Mouse (Mus musculus) MEL (cell line): Measurements from ENCODE around the gene 1700020D05Rik. TPM values are rescaled to one million over a fixed set of nuclear protein-coding genes. Genes with fewer than 3 reads are reported as not detected.

Experiments used
- DNase-seq: peaks from one replicate; pipeline ENCODE4 v3.0.0; 2011; ENCODE audit warnings: low read depth, low spot score
- H3K27ac ChIP-seq: 2 replicates; pipeline ENCODE4 v1.5.1; 2012; ENCODE audit warnings: low read depth, mild to moderate bottlenecking, control low read depth, low read length, moderate library complexity; ENCODE audit not compliant: control insufficient read depth
- H3K27me3 ChIP-seq, 2 experiments: fragments of 150-350 bp in 1 of 2; sonication (generic) in 1 of 2; 2 replicates each; pipeline ENCODE4 v1.6.1; 2012; ENCODE audit warnings: low read length in 2 of 2, mild to moderate bottlenecking in 2 of 2, improper control_type of control experiment in 1 of 2, moderate library complexity in 1 of 2; ENCODE audit not compliant: insufficient read depth in 2 of 2, control insufficient read depth in 1 of 2
- H3K36me3 ChIP-seq, 2 experiments: 2 replicates each; pipeline ENCODE4 v1.6.1; 2012 to 2014; ENCODE audit warnings: low read length in 2 of 2, improper control_type of control experiment in 1 of 2, inconsistent platforms in 1 of 2, mild to moderate bottlenecking in 1 of 2; ENCODE audit not compliant: insufficient read depth in 2 of 2, control insufficient read depth in 1 of 2
- H3K4me1 ChIP-seq, 2 experiments: fragments of 150-350 bp in 1 of 2; sonication (generic) in 1 of 2; 2 replicates each; pipeline ENCODE4 v1.6.1; 2012; ENCODE audit warnings: low read length in 2 of 2, improper control_type of control experiment in 1 of 2, mild to moderate bottlenecking in 1 of 2; ENCODE audit not compliant: insufficient read depth in 2 of 2, control insufficient read depth in 1 of 2
- H3K4me3 ChIP-seq, 2 experiments: fragments of 150-350 bp in 1 of 2; sonication (generic) in 1 of 2; 2 replicates each; pipeline ENCODE4 v1.5.1; 2012; ENCODE audit warnings: low read depth in 2 of 2, low read length in 2 of 2, mild to moderate bottlenecking in 2 of 2, moderate library complexity in 2 of 2, control low read depth in 1 of 2, improper control_type of control experiment in 1 of 2; ENCODE audit not compliant: control insufficient read depth in 1 of 2, insufficient read depth in 1 of 2
- H3K79me2 ChIP-seq: 2 replicates; pipeline ENCODE4 v1.6.1; 2012; ENCODE audit warnings: mild to moderate bottlenecking, low read length, moderate library complexity; ENCODE audit not compliant: control insufficient read depth, poor library complexity, insufficient read depth
- H3K9ac ChIP-seq: 2 replicates; pipeline ENCODE4 v1.6.1; 2012; ENCODE audit warnings: low read depth, mild to moderate bottlenecking, control low read depth, low read length, moderate library complexity; ENCODE audit not compliant: control insufficient read depth, poor library complexity, severe bottlenecking
- H3K9me3 ChIP-seq: fragments of 150-350 bp; sonication (generic); replicated peaks from 2 replicates; pipeline ENCODE4 v1.6.1; 2012; ENCODE audit warnings: mild to moderate bottlenecking, low read length, improper control_type of control experiment, moderate library complexity; ENCODE audit not compliant: insufficient read depth
- CHD2 ChIP-seq: IDR thresholded peaks from 2 replicates; pipeline ENCODE4 v1.6.1; 2011; ENCODE audit warnings: low read length, improper control_type of control experiment
- E2F4 ChIP-seq: IDR thresholded peaks from 2 replicates; pipeline ENCODE4 v1.6.1; 2011; ENCODE audit warnings: low read depth, low read length, improper control_type of control experiment, borderline replicate concordance
- EP300 ChIP-seq, 2 experiments: IDR thresholded peaks; 2 replicates each; pipeline ENCODE4 v1.6.1; 2011; ENCODE audit warnings: improper control_type of control experiment in 2 of 2, low read length in 2 of 2, low read depth in 1 of 2, mild to moderate bottlenecking in 1 of 2
- ETS1 ChIP-seq: IDR thresholded peaks from 2 replicates; pipeline ENCODE4 v1.6.1; 2012; ENCODE audit warnings: low read depth, mild to moderate bottlenecking, inconsistent platforms, low read length, improper control_type of control experiment, moderate library complexity
- GABPA ChIP-seq: IDR thresholded peaks from 2 replicates; pipeline ENCODE4 v1.6.1; 2012; ENCODE audit warnings: low read depth, mild to moderate bottlenecking, inconsistent platforms, low read length, improper control_type of control experiment, moderate library complexity
- GATA1 ChIP-seq: IDR thresholded peaks from 2 replicates; pipeline ENCODE4 v1.6.1; 2011; ENCODE audit warnings: low read depth, low read length, improper control_type of control experiment
- HCFC1 ChIP-seq: IDR thresholded peaks from 2 replicates; pipeline ENCODE4 v1.6.1; 2012; ENCODE audit warnings: low read depth, mild to moderate bottlenecking, inconsistent platforms, low read length, improper control_type of control experiment, moderate library complexity
- JUND ChIP-seq: IDR thresholded peaks from 2 replicates; pipeline ENCODE4 v1.6.1; 2011; ENCODE audit warnings: low read depth, mild to moderate bottlenecking, improper control_type of control experiment, low read length
- KAT2A ChIP-seq: conservative IDR thresholded peaks from 2 replicates; pipeline ENCODE4 v1.6.1; 2012; ENCODE audit warnings: low read depth, low read length, improper control_type of control experiment, inconsistent platforms
- MAFK ChIP-seq: IDR thresholded peaks from 2 replicates; pipeline ENCODE4 v1.6.1; 2011; ENCODE audit warnings: low read depth, mild to moderate bottlenecking, low read length, improper control_type of control experiment, borderline replicate concordance
- MAZ ChIP-seq: IDR thresholded peaks from 2 replicates; pipeline ENCODE4 v1.6.1; 2012; ENCODE audit warnings: low read depth, mild to moderate bottlenecking, inconsistent platforms, low read length, improper control_type of control experiment
- MEF2A ChIP-seq: IDR thresholded peaks from 2 replicates; pipeline ENCODE4 v1.6.1; 2014; ENCODE audit warnings: low read depth, mild to moderate bottlenecking, inconsistent platforms, low read length, improper control_type of control experiment; ENCODE audit not compliant: poor library complexity, insufficient replicate concordance, severe bottlenecking; ENCODE audit errors: extremely low read depth
- MYB ChIP-seq: IDR thresholded peaks from 2 replicates; pipeline ENCODE4 v1.6.1; 2011; ENCODE audit warnings: mild to moderate bottlenecking, low read depth, low read length, improper control_type of control experiment
- MYC ChIP-seq: IDR thresholded peaks from 2 replicates; pipeline ENCODE4 v1.6.1; 2011; ENCODE audit warnings: low read depth, mild to moderate bottlenecking, low read length, improper control_type of control experiment, moderate library complexity
- NELFE ChIP-seq: IDR thresholded peaks from 2 replicates; pipeline ENCODE4 v1.6.1; 2011; ENCODE audit warnings: low read depth, low read length, improper control_type of control experiment
- POLR2A ChIP-seq, 2 experiments: IDR thresholded peaks; 2 replicates each; pipeline ENCODE4 v1.6.1; 2011 to 2012; ENCODE audit warnings: low read length in 2 of 2, mild to moderate bottlenecking in 2 of 2, control low read depth in 1 of 2, improper control_type of control experiment in 1 of 2, low read depth in 1 of 2, moderate library complexity in 1 of 2; ENCODE audit not compliant: control insufficient read depth in 1 of 2, insufficient read depth in 1 of 2, poor library complexity in 1 of 2
- POLR2AphosphoS2 ChIP-seq: IDR thresholded peaks from 2 replicates; pipeline ENCODE4 v1.6.1; 2011; ENCODE audit warnings: low read length, improper control_type of control experiment
- RCOR1 ChIP-seq: IDR thresholded peaks from 2 replicates; pipeline ENCODE4 v1.6.1; 2012; ENCODE audit warnings: low read depth, mild to moderate bottlenecking, inconsistent platforms, low read length, improper control_type of control experiment
- SIN3A ChIP-seq: IDR thresholded peaks from 2 replicates; pipeline ENCODE4 v1.6.1; 2012; ENCODE audit warnings: low read length, improper control_type of control experiment, inconsistent platforms
- SMC3 ChIP-seq: IDR thresholded peaks from 2 replicates; pipeline ENCODE4 v1.6.1; 2011; ENCODE audit warnings: low read depth, low read length, improper control_type of control experiment
- TAL1 ChIP-seq: IDR thresholded peaks from 2 replicates; pipeline ENCODE4 v1.6.1; 2012; ENCODE audit warnings: mild to moderate bottlenecking, inconsistent platforms, low read length, moderate library complexity, mixed read lengths
- TBP ChIP-seq: IDR thresholded peaks from 2 replicates; pipeline ENCODE4 v1.8.0; 2011; ENCODE audit warnings: low read depth, low read length, improper control_type of control experiment
- ZC3H11A ChIP-seq: IDR thresholded peaks from 2 replicates; pipeline ENCODE4 v1.6.1; 2012; ENCODE audit warnings: low read depth, mild to moderate bottlenecking, inconsistent platforms, low read length, improper control_type of control experiment
- polyA plus RNA-seq, 2 experiments: library from polyadenylated mRNA; stranded (reverse) in 1 of 2; unstranded in 1 of 2; fragments of >175 nt in 1 of 2; fragments of >200 nt in 1 of 2; gene quantifications; 2 replicates each; pipeline versions ENCODE4 v1.2.1 to v1.2.4; 2012; ENCODE audit warnings: low replicate concordance in 2 of 2, low read depth in 1 of 2; ENCODE audit not compliant: insufficient read length in 2 of 2, insufficient read depth in 1 of 2, missing spikeins in 1 of 2
- total RNA-seq: library from RNA; depleted of rRNA; stranded (reverse); fragments of 300-350 nt; gene quantifications from 2 replicates; pipeline ENCODE4 v1.2.3, GENCODE M21; 2012

1700020D05Rik gene
- total and polyA plus RNA-seq, 3 experiments: 0.19 to 0.78 TPM; not detected in 1

DNA sequence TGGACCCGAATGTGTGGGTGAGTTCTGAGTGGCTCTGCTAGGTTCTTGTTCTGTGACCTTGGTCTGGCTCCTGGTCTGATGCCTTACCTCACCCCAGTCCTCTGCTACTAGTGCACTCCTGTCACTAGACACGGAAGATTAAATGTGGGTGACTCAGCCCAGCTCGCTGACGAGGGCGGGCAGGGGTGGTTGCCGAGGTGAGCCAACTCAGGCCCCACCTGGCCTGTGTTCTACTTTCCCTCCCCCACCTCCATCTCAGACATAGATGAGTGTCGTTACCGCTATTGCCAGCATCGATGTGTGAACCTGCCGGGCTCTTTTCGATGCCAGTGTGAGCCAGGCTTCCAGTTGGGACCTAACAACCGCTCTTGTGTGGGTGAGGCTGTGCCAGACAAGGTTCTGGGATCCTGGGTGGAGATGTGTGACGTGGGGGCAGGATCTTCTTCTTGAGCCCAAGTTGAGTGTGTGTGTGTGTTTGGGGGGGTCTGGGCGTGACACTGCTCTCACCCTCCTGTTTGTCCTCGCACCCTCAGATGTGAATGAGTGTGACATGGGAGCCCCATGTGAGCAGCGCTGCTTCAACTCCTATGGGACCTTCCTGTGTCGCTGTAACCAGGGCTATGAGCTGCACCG, 25.8 kb downstream of the 1700020D05Rik start:
- no peaks in the 10 kb centered on the region; the same call in 1 of the 2 replicates for H3K79me2 ChIP-seq
- DNase-seq: no peak
- H3K9me3 ChIP-seq: no peaks in the 10 kb centered on the region
- H3K36me3 ChIP-seq: peaks cover 0 to 4% of the 10 kb centered on the region in 2 experiments; a peak in 2 of 4 replicates
- H3K27ac ChIP-seq: no peak overlapping the region
- H3K4me3 ChIP-seq: no peak overlapping the region
- H3K9ac ChIP-seq: no peak overlapping the region
- peaks cover 0 to 5% of the 10 kb centered on the region in 2 experiments; a peak in 1 of 4 replicates for H3K4me1 ChIP-seq
- TF ChIP-seq GABPA: no peak
- no peak for TF ChIP-seq ZC3H11A
- no peak for TF ChIP-seq MEF2A
- TF ChIP-seq NELFE: no peak
- no peak for TF ChIP-seq SIN3A
- no peak for TF ChIP-seq MYC
- TF ChIP-seq POLR2A (IDR thresholded peaks at IDR 0.05; ENCODE audit: control insufficient read depth in 1 of 2, insufficient read depth in 1 of 2, low read depth in 1 of 2, low read length in 2 of 2, poor library complexity in 1 of 2): no peak
- TF ChIP-seq MAFK: no peak
- no peak for TF ChIP-seq CHD2
- TF ChIP-seq ETS1: no peak
- no peak for TF ChIP-seq POLR2AphosphoS2
- TF ChIP-seq KAT2A: no peak
- no peaks in the 10 kb centered on the region for H3K27me3 ChIP-seq

DNA sequence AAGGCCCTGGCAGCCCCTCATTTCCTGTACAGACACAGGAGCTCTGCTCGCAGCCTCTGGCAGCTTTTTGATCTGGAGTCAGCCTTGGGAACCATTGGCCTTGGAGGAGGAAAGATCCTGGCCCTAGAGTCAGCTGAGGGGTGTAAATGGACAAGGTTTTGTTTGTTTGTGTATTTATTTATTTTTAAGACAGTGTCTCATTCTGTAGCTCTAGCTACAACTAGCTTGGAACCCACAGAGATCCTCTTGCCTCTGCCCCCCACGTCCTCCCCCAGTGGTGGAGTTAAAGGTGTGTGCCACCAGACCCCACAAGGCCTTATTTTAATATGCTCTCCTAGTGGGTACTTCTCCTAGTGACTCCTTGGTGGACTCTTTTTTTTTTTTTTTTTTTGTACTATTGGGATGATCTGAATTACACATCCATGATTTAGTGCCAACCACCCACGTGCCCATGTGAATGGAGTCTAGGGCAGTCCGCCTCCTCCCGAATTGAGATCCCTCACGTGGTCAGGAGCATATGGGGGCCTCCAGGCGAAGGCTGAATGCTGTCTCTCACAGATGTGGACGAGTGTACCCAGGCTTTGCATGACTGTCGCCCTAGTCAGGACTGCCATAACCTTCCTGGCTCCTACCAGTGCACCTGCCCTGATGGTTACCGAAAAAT, 26.5 kb downstream of the 1700020D05Rik start:
- TF ChIP-seq TAL1 (no peak), SIN3A (no peak), EP300 (IDR thresholded peaks at IDR 0.05; ENCODE audit: low read depth in 1 of 2, low read length in 2 of 2) (no peak), ZC3H11A (no peak), RCOR1 (no peak), HCFC1 (no peak), JUND (no peak), E2F4 (no peak), POLR2AphosphoS2 (no peak), KAT2A (no peak), MYB (no peak), SMC3 (no peak), MAZ (no peak), GATA1 (no peak), MYC (no peak), TBP (no peak)
- no peaks in the 10 kb centered on the region for H3K9me3 ChIP-seq
- no peak for DNase-seq
- H3K27me3 ChIP-seq: no peaks in the 10 kb centered on the region
- H3K9ac ChIP-seq: no peak overlapping the region
- no peaks in the 10 kb centered on the region; the same call in 1 of the 2 replicates for H3K79me2 ChIP-seq
- no peak overlapping the region for H3K27ac ChIP-seq
- no peak overlapping the region for H3K4me3 ChIP-seq
- H3K36me3 ChIP-seq: peaks cover 0 to 4% of the 10 kb centered on the region in 2 experiments; a peak in 2 of 4 replicates
- H3K4me1 ChIP-seq: peaks cover 0 to 5% of the 10 kb centered on the region in 2 experiments; a peak in 1 of 4 replicates
